Mouse (Mus musculus) neural tube, embryonic 14.5 days (tissue): ENCODE results near the gene Isyna1. TPM values are rescaled to one million over a fixed set of nuclear protein-coding genes. Genes with fewer than 3 reads are reported as not detected.

Experiments used
- ATAC-seq: fragments of 200-750 bp; cut with Nextera tagmentation; 2 replicates; pipeline ENCODE4 v1.8.0; 2017; ENCODE audit warnings: low read depth, mild to moderate bottlenecking, moderate TSS enrichment, moderate library complexity
- H3K27ac ChIP-seq: fragments of 300-500 bp; sonication (generic); 2 replicates; pipeline ENCODE4 v1.5.1; 2014; ENCODE audit warnings: low read depth, mild to moderate bottlenecking, control low read depth, low read length, moderate library complexity, mixed read lengths
- H3K27me3 ChIP-seq: fragments of 300-500 bp; sonication (generic); 2 replicates; pipeline ENCODE4 v1.6.1; 2014; ENCODE audit warnings: low read length; ENCODE audit not compliant: control insufficient read depth, insufficient read depth
- H3K36me3 ChIP-seq: fragments of 300-500 bp; sonication (generic); 2 replicates; pipeline ENCODE4 v1.6.1; 2014; ENCODE audit warnings: low read length, mixed read lengths; ENCODE audit not compliant: control insufficient read depth, insufficient read depth
- H3K4me1 ChIP-seq: fragments of 300-500 bp; sonication (generic); 2 replicates; pipeline ENCODE4 v1.6.1; 2014; ENCODE audit warnings: low read length; ENCODE audit not compliant: control insufficient read depth, insufficient read depth
- H3K4me2 ChIP-seq: fragments of 300-500 bp; sonication (generic); 2 replicates; pipeline ENCODE4 v1.6.1; 2014; ENCODE audit warnings: mild to moderate bottlenecking, low read depth, low read length, control low read depth
- H3K4me3 ChIP-seq: fragments of 300-500 bp; sonication (generic); 2 replicates; pipeline ENCODE4 v1.5.1; 2014; ENCODE audit warnings: low read depth, low read length, control low read depth, mixed read lengths
- H3K9ac ChIP-seq: fragments of 300-500 bp; sonication (generic); replicated peaks from 2 replicates; pipeline ENCODE4 v1.6.1; 2014; ENCODE audit warnings: low read depth, mild to moderate bottlenecking, control low read depth, low read length, mixed read lengths
- H3K9me3 ChIP-seq: fragments of 300-500 bp; sonication (generic); 2 replicates; pipeline ENCODE4 v1.6.1; 2016; ENCODE audit warnings: low read length; ENCODE audit not compliant: control insufficient read depth
- WGBS: fragments of 180-500 bp; shearing (Covaris S2); extraction: QIAGEN DNeasy Blood & Tissue Kit; methylation state at CpG from one replicate; pipeline ENCODE4 v1.1.7; 2014; 5-methylcytosine and 5-hydroxymethylcytosine counted together
- polyA plus RNA-seq: library from polyadenylated mRNA; unstranded; fragments of >200 nt; fragmentation: Nextera tagmentation; extraction: Ambion mirVana; gene quantifications from 2 replicates; pipeline ENCODE4 v1.2.1, GENCODE M21; 2014

Isyna1 gene
- polyA plus RNA-seq, 1 experiment from 2014 or later, result 65.5 TPM

- H3K36me3 ChIP-seq, result no peaks in the 10 kb centered on the region
- H3K9me3 ChIP-seq, result no peaks in the 10 kb centered on the region
- H3K4me2 ChIP-seq, result no peak overlapping the region
- no peaks in the 10 kb centered on the region for H3K27me3 ChIP-seq
- no peak overlapping the region for H3K9ac ChIP-seq
- 71% methylated on average over 3 of the region's 3 CpGs for WGBS
- H3K4me1 ChIP-seq, result peaks cover 2% of the 10 kb centered on the region; the same call in 1 of the 2 replicates
- no peak for ATAC-seq
- no peak overlapping the region for H3K4me3 ChIP-seq
- no peak overlapping the region for H3K27ac ChIP-seq
Measured at GRCm38 (mm10) chr8:70565561-70565960, 28.6 kb upstream of the Isyna1 start.

- peaks cover 2% of the 10 kb centered on the region; the same call in 1 of the 2 replicates for H3K4me1 ChIP-seq
- ATAC-seq, result no peak
Measured at GRCm38 (mm10) chr8:70570360-70570759, 23.8 kb upstream of the Isyna1 start.

GRCm38 (mm10) chr8:70570990-70571389, 23.2 kb upstream of the Isyna1 start:
- Histone ChIP-seq H3K9me3 (no peaks in the 10 kb centered on the region), H3K4me3 (no peak overlapping the region), H3K27ac (no peak overlapping the region), H3K27me3 (no peaks in the 10 kb centered on the region), H3K4me2 (no peak overlapping the region), H3K4me1 (no peaks in the 10 kb centered on the region; the same call in 1 of the 2 replicates), H3K36me3 (peaks cover 4% of the 10 kb centered on the region; the same call in 1 of the 2 replicates), H3K9ac (no peak overlapping the region)
- 74% methylated on average over 6 of the region's 6 CpGs for WGBS
- peak; percentile 20; the same call in 1 of the 2 replicates for ATAC-seq

More at GRCm38 (mm10) chr8:70570360-70570759, 23.8 kb upstream of the Isyna1 start:
- Histone ChIP-seq H3K9ac (no peak overlapping the region), H3K4me2 (no peak overlapping the region), H3K4me3 (no peak overlapping the region), H3K27me3 (no peaks in the 10 kb centered on the region), H3K9me3 (no peaks in the 10 kb centered on the region), H3K36me3 (peaks cover 4% of the 10 kb centered on the region; the same call in 1 of the 2 replicates), H3K27ac (no peak overlapping the region; the same call in 1 of the 2 replicates)

GRCm38 (mm10) chr8:70574302-70574701, 19.9 kb upstream of the Isyna1 start:
- Histone ChIP-seq H3K9me3 (no peaks in the 10 kb centered on the region), H3K27ac (no peak overlapping the region), H3K4me1 (no peaks in the 10 kb centered on the region; the same call in 1 of the 2 replicates), H3K27me3 (no peaks in the 10 kb centered on the region), H3K4me2 (no peak overlapping the region), H3K36me3 (peaks cover 10% of the 10 kb centered on the region; the same call in 1 of the 2 replicates), H3K9ac (no peak overlapping the region), H3K4me3 (no peak overlapping the region)
- ATAC-seq, result no peak

- Histone ChIP-seq H3K4me2 (no peak overlapping the region), H3K27me3 (no peaks in the 10 kb centered on the region), H3K9ac (no peak overlapping the region), H3K4me3 (no peak overlapping the region), H3K27ac (no peak overlapping the region), H3K36me3 (peaks cover 12% of the 10 kb centered on the region), H3K4me1 (no peaks in the 10 kb centered on the region; the same call in 1 of the 2 replicates), H3K9me3 (no peaks in the 10 kb centered on the region)
- ATAC-seq, result no peak
- WGBS, result 84% methylated on average over 4 of the region's 4 CpGs
Measured at GRCm38 (mm10) chr8:70574915-70575314, 19.3 kb upstream of the Isyna1 start.

GRCm38 (mm10) chr8:70577207-70577606, 17.0 kb upstream of the Isyna1 start:
- peaks cover 33% of the 10 kb centered on the region for H3K36me3 ChIP-seq
- no peak overlapping the region for H3K4me2 ChIP-seq
- H3K9ac ChIP-seq, result no peak overlapping the region
- H3K27ac ChIP-seq, result no peak overlapping the region
- no peak overlapping the region for H3K4me3 ChIP-seq
- H3K27me3 ChIP-seq, result no peaks in the 10 kb centered on the region
- 89% methylated on average over 3 of the region's 3 CpGs for WGBS
- H3K9me3 ChIP-seq, result no peaks in the 10 kb centered on the region
- H3K4me1 ChIP-seq, result no peaks in the 10 kb centered on the region
- ATAC-seq, result no peak

- 91% methylated on average over 18 of the region's 18 CpGs for WGBS
- ATAC-seq, result no peak
- no peak overlapping the region for H3K4me2 ChIP-seq
- no peak overlapping the region for H3K4me3 ChIP-seq
- no peaks in the 10 kb centered on the region for H3K4me1 ChIP-seq
- H3K27ac ChIP-seq, result no peak overlapping the region
- H3K36me3 ChIP-seq, result peaks cover 55% of the 10 kb centered on the region
- no peaks in the 10 kb centered on the region for H3K9me3 ChIP-seq
- H3K9ac ChIP-seq, result no peak overlapping the region
- no peaks in the 10 kb centered on the region for H3K27me3 ChIP-seq
Measured at GRCm38 (mm10) chr8:70583476-70584387, 10.4 kb upstream of the Isyna1 start.

- Histone ChIP-seq H3K4me1 (no peaks in the 10 kb centered on the region), H3K27ac (no peak overlapping the region), H3K27me3 (no peaks in the 10 kb centered on the region), H3K9ac (no peak overlapping the region), H3K4me3 (no peak overlapping the region), H3K36me3 (peaks cover 53% of the 10 kb centered on the region), H3K9me3 (no peaks in the 10 kb centered on the region), H3K4me2 (no peak overlapping the region)
- peak; percentile 16; the same call in 1 of the 2 replicates for ATAC-seq
- 95% methylated on average over 9 of the region's 9 CpGs for WGBS
Measured at GRCm38 (mm10) chr8:70584606-70585257, 9.4 kb upstream of the Isyna1 start.

GRCm38 (mm10) chr8:70585258-70585652, 8.9 kb upstream of the Isyna1 start:
- ATAC-seq, result peak; percentile 75; the same call in 1 of the 2 replicates
- Histone ChIP-seq H3K9ac (no peak overlapping the region), H3K36me3 (peaks cover 52% of the 10 kb centered on the region), H3K4me2 (no peak overlapping the region), H3K4me1 (no peaks in the 10 kb centered on the region), H3K9me3 (no peaks in the 10 kb centered on the region), H3K27me3 (no peaks in the 10 kb centered on the region), H3K27ac (no peak overlapping the region), H3K4me3 (no peak overlapping the region)
- WGBS, result 44% methylated on average over 7 of the region's 7 CpGs
